Mouse (Mus musculus): Measurements from ENCODE around the gene Rpl36al. TPM values are rescaled to one million over a fixed set of nuclear protein-coding genes. Genes with fewer than 3 reads are reported as not detected.

Gene Rpl36al
- polyA plus RNA-seq, 1 experiment = 360 TPM

DNA sequence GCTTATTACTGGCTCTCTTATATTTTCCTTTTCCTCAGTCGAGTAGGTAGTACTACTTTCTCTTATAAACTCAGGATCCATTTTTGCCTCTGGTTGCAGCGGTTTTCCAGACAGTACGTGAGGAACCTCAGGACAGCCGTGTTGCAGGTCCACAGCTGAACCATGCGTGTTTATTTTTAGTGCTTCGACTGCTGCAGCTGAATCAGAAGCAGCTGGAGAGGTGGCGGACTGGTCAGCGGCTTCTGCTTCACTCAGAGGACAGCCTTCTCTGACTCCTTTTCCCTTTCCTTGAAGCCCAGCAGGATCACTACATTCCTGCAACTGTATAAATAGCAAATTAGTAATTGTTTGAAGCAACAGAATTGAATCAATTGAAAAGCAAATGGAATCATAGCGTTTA lies 6.2 kb upstream of the Rpl36al start:
- H3K4me3 ChIP-seq (replicated peaks; ENCODE audit: insufficient read depth, low read depth, low read length) = no peak overlapping the region
- whole genome bisulfite sequencing = 94% methylated on average over 9 of the region's 9 CpGs
- no peak for DNase-seq
- H3K27ac ChIP-seq (ENCODE audit: insufficient read depth, low read length) = no peak overlapping the region
- H3K4me1 ChIP-seq (ENCODE audit: control insufficient read depth, insufficient read depth, low read length) = peaks cover 5% of the 10 kb centered on the region; the same call in 1 of the 2 replicates
- H3K27me3 ChIP-seq (ENCODE audit: control insufficient read depth, insufficient read depth, low read length) = no peaks in the 10 kb centered on the region
- TF ChIP-seq CTCF (IDR thresholded peaks at IDR 0.05; ENCODE audit: borderline replicate concordance, insufficient read depth, low read depth, low read length) (no peak), POLR2A (IDR thresholded peaks at IDR 0.05; ENCODE audit: borderline replicate concordance, insufficient read depth, low read length) (no peak)

DNA sequence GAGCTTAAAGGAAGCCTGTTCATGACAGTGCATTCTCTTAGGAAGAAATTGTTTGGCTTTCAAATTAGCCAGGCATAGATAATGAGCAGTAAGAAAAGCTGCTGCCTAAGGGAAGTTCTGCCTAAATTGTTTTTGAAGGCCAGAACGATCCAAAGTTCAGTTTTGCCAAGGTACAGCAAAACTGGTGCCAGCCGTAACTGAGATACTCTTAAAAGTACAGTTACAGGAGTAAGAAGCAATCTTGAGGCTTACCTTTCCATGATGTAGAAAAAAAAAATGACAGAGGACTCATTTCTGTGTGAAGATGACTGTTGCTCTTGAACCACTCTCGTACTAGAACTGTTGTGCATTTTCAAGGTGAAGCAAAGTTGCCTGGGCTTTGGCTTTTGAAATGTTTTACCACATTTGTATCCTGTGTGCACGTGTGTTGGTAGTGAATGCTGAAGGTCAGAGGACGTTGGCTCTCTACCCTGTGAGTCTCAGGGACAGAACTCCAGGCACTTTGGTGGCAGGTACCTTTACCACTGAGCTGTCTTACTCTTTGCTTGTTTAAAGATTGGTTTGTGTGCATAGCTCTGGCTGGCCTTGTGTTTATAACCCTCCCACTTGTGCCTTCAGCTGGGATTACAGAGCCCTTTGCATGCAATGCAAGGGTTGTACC lies 3.1 kb upstream of the Rpl36al start:
- Histone ChIP-seq H3K4me1 (ENCODE audit: control insufficient read depth, insufficient read depth, low read length) (peaks cover 6% of the 10 kb centered on the region; the same call in 1 of the 2 replicates), H3K27me3 (ENCODE audit: control insufficient read depth, insufficient read depth, low read length) (no peaks in the 10 kb centered on the region), H3K4me3 (replicated peaks; ENCODE audit: insufficient read depth, low read depth, low read length) (no peak overlapping the region), H3K27ac (ENCODE audit: insufficient read depth, low read length) (no peak overlapping the region)
- DNase-seq = no peak
- TF ChIP-seq POLR2A (IDR thresholded peaks at IDR 0.05; ENCODE audit: borderline replicate concordance, insufficient read depth, low read length) (no peak), CTCF (IDR thresholded peaks at IDR 0.05; ENCODE audit: borderline replicate concordance, insufficient read depth, low read depth, low read length) (no peak)
- 54% methylated on average over 5 of the region's 5 CpGs for WGBS

DNA sequence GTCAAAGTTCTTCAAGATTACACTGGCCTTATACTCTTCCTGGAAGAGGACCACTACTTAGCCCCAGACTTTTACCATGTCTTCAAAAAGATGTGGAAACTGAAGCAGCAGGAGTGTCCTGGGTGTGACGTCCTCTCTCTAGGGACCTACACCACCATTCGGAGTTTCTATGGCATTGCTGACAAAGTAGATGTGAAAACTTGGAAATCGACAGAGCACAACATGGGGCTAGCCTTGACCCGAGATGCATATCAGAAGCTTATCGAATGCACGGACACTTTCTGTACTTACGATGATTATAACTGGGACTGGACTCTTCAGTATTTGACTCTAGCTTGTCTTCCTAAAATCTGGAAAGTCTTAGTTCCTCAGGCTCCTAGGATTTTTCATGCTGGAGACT lies 1.5 kb upstream of the Rpl36al start:
- peaks cover 6% of the 10 kb centered on the region; the same call in 1 of the 2 replicates for H3K4me1 ChIP-seq (ENCODE audit: control insufficient read depth, insufficient read depth, low read length)
- 44% methylated on average over 7 of the region's 7 CpGs for WGBS
- no peaks in the 10 kb centered on the region for H3K27me3 ChIP-seq (ENCODE audit: control insufficient read depth, insufficient read depth, low read length)
- TF ChIP-seq POLR2A (IDR thresholded peaks at IDR 0.05; ENCODE audit: borderline replicate concordance, insufficient read depth, low read length) = no peak
- TF ChIP-seq CTCF (IDR thresholded peaks at IDR 0.05; ENCODE audit: borderline replicate concordance, insufficient read depth, low read depth, low read length) = no peak
- no peak for DNase-seq
- peak overlapping the region; percentile 81 for H3K4me3 ChIP-seq (replicated peaks; ENCODE audit: insufficient read depth, low read depth, low read length)
- no peak overlapping the region for H3K27ac ChIP-seq (ENCODE audit: insufficient read depth, low read length)

DNA sequence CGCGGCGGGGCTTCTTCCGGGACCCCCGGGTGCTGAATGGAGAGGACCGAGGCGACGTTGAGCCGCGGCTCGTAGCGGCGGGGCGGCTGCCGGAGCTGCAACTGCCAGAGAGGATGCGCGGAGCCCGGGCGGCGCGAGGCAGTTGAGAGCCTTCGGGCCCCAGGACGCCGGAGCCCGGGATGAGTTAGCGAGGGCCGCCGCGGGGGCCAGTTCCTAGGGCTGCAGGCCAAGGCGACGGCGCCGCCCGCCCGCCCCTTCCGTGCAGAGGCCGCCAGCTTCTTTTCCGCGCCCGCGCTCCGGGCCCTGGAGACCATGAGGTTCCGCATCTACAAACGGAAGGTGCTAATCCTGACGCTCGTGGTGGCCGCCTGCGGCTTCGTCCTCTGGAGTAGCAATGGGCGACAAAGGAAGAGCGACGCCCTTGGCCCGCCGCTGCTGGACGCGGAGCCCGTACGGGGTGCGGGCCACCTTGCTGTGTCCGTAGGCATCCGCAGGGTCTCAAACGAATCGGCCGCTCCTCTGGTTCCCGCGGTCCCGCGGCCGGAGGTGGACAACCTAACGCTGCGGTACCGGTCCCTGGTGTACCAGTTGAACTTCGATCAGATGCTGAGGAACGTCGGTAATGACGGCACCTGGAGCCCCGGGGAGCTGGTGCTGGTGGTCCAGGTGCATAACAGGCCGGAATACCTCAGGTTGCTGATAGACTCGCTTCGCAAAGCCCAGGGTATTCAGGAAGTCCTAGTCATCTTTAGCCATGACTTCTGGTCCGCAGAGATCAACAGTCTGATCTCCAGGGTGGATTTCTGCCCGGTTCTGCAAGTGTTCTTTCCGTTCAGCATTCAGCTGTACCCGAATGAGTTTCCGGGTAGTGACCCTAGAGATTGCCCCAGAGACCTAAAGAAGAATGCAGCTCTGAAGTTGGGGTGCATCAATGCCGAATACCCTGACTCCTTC lies 736 bp upstream of the Rpl36al start:
- DNase-seq = no peak
- Histone ChIP-seq H3K4me3 (replicated peaks; ENCODE audit: insufficient read depth, low read depth, low read length) (peak overlapping the region; percentile 81), H3K4me1 (ENCODE audit: control insufficient read depth, insufficient read depth, low read length) (peaks cover 6% of the 10 kb centered on the region; the same call in 1 of the 2 replicates), H3K27me3 (ENCODE audit: control insufficient read depth, insufficient read depth, low read length) (no peaks in the 10 kb centered on the region), H3K27ac (ENCODE audit: insufficient read depth, low read length) (peak overlapping the region; percentile 88)
- TF ChIP-seq POLR2A (IDR thresholded peaks at IDR 0.05; ENCODE audit: borderline replicate concordance, insufficient read depth, low read length) (no peak), CTCF (IDR thresholded peaks at IDR 0.05; ENCODE audit: borderline replicate concordance, insufficient read depth, low read depth, low read length) (no peak)
- WGBS = under 1% methylated on average over 86 of the region's 86 CpGs

DNA sequence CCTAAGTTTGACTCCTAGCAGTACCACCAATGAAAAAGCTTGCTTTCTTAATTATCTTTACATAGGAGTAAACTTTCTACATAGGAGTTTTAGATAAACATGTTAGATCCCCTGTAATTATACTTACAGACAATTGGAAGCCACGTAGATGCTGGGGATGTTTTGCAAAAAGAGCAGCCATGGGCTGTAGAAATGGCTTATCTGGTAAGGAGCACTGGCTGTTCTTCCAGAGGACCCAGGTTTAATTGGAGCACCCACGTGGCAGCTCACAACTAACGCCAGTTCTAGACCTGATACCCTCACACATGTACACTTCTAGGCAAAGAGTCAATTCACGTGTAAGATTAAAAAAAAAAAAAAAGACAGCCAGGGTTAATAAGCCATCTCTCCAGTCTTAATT lies 2.1 kb downstream of the Rpl36al start:
- no peak overlapping the region for H3K27ac ChIP-seq (ENCODE audit: insufficient read depth, low read length)
- DNase-seq = no peak
- H3K27me3 ChIP-seq (ENCODE audit: control insufficient read depth, insufficient read depth, low read length) = no peaks in the 10 kb centered on the region
- no peak for TF ChIP-seq CTCF (IDR thresholded peaks at IDR 0.05; ENCODE audit: borderline replicate concordance, insufficient read depth, low read depth, low read length)
- TF ChIP-seq POLR2A (IDR thresholded peaks at IDR 0.05; ENCODE audit: borderline replicate concordance, insufficient read depth, low read length) = no peak
- H3K4me3 ChIP-seq (replicated peaks; ENCODE audit: insufficient read depth, low read depth, low read length) = no peak overlapping the region
- H3K4me1 ChIP-seq (ENCODE audit: control insufficient read depth, insufficient read depth, low read length) = peaks cover 6% of the 10 kb centered on the region; the same call in 1 of the 2 replicates
- 83% methylated on average over 4 of the region's 4 CpGs for WGBS

DNA sequence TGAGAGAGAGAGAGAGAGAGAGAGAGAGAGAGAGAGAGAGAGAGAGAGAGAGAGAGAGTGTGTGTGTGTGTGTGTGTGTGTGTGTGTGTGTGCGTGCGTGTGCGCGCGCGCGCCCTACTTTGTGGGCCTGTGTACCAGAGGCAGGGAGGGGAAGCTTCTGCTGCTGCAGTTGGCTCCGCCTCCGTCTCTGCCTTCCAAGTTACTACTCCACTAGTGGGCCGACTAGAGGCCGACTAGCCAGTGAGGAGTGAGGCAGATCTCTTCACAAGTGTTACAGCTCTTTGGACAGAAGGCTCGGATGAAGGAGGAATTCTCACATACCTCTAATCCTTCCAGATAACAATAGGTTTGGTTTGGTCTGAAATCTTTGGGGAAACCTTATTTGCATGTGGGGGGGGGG lies 4.5 kb downstream of the Rpl36al start:
- 75% methylated on average over 12 of the region's 12 CpGs for WGBS
- Histone ChIP-seq H3K4me1 (ENCODE audit: control insufficient read depth, insufficient read depth, low read length) (no peaks in the 10 kb centered on the region), H3K27me3 (ENCODE audit: control insufficient read depth, insufficient read depth, low read length) (no peaks in the 10 kb centered on the region), H3K27ac (ENCODE audit: insufficient read depth, low read length) (no peak overlapping the region), H3K4me3 (replicated peaks; ENCODE audit: insufficient read depth, low read depth, low read length) (no peak overlapping the region)
- TF ChIP-seq POLR2A (IDR thresholded peaks at IDR 0.05; ENCODE audit: borderline replicate concordance, insufficient read depth, low read length) (no peak), CTCF (IDR thresholded peaks at IDR 0.05; ENCODE audit: borderline replicate concordance, insufficient read depth, low read depth, low read length) (no peak)
- DNase-seq = no peak

DNA sequence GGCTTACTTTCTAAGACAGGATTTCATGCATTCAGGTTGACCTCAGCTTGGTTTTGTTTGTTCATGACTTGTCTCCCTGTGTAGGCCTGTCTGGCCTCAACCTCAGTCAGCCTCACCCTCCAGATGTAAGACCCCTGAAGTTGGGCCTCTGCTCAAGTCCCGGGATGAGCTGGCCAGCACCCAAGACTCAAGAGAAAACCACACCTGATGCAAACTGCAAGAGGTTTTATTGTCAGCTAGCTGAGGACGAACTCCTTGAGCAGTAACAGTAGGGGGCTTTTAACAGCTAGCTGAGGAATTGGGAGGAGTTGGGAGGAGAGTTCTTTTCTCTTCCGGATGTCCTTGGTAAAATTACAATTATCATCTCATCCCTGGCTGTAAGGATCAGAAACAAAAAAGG lies 6.4 kb downstream of the Rpl36al start:
- no peak for DNase-seq
- TF ChIP-seq CTCF (IDR thresholded peaks at IDR 0.05; ENCODE audit: borderline replicate concordance, insufficient read depth, low read depth, low read length) (no peak), POLR2A (IDR thresholded peaks at IDR 0.05; ENCODE audit: borderline replicate concordance, insufficient read depth, low read length) (no peak)
- H3K27me3 ChIP-seq (ENCODE audit: control insufficient read depth, insufficient read depth, low read length) = no peaks in the 10 kb centered on the region
- no peak overlapping the region for H3K4me3 ChIP-seq (replicated peaks; ENCODE audit: insufficient read depth, low read depth, low read length)
- WGBS = 60% methylated on average over 3 of the region's 3 CpGs
- no peak overlapping the region for H3K27ac ChIP-seq (ENCODE audit: insufficient read depth, low read length)
- H3K4me1 ChIP-seq (ENCODE audit: control insufficient read depth, insufficient read depth, low read length) = no peaks in the 10 kb centered on the region

Data from cerebellum, adult 2 months (tissue).